Mouse (Mus musculus) thymus, adult 18-20 months (tissue): Measurements from ENCODE around the gene Gad1.

Source experiments
- DNase-seq, 2 experiments: peaks; one replicate each; pipeline ENCODE4 v3.0.0; 2022; ENCODE audit warnings: mixed read lengths in 2 of 2

Gene Gad1

DNA sequence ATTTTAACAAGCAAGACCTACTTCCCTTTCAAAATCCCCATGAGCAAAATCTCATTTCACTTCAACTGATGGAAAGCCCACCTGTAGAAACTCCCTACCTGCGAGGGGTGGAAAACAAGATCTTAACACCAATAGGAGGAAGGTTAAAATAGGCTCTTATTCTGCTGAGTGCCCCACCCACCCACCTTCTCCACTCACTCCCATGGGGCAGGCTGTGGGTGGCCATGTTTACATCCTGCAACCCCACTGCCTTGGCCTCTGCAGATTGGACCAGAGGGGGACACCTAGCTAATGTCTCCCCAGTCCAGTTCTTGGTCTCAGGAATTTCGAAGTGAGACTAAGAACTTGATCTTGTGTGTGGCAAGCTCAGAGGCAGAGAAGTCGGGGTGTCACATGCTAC is 77.0 kb downstream of the Gad1 start:
- no peak for DNase-seq

- DNase-seq, result no peak
Measured at GRCm38 (mm10) chr2:70631321-70631720, 78.4 kb downstream of the Gad1 start.

DNA sequence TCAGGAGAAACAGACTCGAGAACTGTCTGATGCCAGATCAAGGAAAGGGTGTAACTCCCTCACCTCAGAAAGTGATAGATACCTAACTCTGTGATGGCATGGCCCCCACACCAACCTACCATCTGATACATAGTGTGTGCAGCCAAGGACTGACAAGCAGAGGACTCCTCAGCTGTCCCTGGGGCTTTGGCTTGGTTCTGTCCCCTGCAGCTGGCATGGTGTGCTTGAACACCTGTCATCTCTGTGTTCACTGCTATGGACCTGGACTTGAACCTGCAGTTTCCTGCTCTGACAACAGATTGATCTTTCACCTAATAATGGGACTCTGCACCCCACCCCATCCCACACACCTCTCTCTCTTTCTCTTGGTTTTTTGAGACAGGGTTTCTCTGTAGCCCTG is 79.5 kb downstream of the Gad1 start:
- no peak for DNase-seq

DNA sequence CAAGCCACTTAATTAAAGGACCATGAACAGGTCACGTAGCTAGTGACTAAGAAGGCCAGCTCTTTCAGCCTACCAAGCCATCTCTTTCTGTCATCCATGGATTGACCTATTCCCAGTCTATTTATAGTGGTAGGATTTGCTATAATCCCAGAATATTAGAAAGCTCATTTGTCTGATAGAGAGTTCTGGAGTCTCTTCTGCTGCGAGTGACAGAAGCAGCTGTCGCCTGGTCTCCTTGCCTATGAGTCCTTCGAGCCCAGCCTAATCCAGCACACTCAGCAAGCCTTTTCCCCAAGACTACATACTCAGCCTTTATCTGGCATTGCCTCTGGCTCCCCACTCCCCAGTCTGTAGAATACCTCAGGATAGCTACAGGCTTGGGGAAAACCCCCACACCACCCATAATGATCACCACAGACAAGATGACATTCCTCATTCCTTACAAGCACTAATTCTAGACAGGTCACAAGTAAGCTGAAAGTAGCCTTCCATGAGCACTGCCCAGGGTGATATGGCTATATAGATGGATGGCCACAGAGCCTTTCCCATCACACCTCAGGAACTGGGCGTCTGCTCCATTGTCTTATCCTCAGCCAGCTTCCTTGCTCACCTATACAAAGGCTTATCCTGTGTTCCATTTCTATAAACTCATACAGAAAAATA is 81.3 kb downstream of the Gad1 start:
- no peak for DNase-seq

DNA sequence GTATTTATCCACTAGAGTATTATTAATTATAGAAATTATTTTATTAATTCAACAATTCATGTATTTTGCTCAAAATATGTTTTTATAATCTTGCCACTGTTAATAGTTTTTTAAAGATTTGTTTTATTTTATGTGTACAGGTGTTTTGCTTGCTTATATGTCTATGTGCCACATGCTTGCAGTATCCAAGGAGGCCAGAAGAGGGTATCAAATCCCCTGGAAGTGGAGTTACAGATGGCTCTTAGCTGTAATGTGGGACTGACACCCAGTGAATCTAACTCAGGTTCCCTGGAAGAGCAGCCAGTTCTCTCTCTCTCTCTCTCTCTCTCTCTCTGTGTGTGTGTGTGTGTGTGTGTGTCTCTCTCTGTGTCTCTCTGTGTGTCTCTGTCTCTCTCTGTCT is 88.1 kb downstream of the Gad1 start:
- no peak for DNase-seq

DNA sequence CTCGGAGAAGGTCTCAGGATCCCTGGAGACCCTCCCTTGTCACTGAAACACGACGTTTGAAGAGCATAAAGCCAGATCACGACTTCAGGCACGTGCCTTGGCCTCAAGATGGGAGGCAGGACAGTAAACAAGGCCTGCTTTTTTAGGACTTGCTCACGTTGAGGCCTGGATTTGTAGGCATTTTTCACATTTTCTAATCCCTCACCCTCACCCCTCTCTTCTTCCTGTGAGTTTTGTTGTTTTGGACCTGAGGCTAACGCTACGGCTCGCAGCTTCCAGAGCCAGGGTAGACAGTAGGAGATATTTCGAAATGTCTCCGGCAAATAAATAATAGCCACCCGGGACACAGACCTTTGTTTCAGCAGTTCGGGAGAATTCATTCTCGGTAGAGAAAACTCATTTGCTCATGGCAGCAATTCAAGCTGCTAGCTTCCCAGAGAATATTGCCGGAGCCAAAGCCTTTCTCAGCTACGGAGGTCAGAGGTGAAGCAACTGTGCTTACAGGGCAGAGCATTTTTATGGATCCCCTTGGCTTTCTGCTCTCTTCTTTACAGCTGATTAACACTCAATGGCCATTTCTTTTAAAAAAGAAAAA is 90.2 kb downstream of the Gad1 start:
- no peak for DNase-seq

DNA sequence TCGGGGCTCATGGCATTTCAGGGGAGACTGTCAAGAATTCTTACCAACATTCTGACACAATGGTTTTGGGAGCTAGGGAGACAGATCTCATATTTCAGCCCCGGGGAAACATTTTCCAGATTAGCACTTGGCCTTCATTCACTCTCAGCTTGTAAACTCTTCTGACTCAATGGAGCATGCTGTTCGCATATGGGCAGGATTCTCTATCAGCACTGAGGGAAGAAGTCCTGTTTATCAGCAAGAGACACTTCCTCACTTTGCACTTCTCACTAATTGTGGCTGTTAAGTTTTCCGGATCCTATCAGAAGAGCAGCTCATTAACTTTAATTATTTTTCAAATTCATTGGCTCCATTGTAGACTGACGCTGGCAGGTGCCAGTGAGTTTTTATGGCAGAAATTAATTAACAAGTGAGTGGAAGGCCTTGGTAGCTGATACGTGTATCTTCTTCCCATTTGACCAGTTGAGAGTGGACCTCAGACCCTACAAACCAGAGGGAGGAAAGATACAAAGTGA is 92.5 kb downstream of the Gad1 start:
- DNase-seq, result no peak

DNA sequence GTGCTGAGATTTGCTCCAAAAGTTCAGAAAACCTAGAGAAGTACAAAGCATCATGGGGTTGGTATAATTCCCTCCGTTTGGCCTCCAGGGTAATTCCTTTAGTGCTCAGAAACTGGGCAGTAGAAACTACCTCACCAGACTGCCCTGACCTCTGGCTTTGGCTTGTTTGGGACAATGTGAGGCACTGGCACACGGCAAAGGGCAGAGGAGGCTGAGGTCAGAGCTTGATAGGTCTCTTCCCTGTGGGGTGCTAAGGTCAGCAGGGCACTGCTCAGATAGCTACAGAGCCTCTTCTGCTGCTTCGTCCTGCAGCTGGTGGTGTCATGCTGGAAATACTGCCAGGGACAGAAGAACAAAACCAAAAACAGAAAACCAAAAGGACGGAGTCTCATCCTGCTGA is 94.8 kb downstream of the Gad1 start:
- DNase-seq, result no peak

DNA sequence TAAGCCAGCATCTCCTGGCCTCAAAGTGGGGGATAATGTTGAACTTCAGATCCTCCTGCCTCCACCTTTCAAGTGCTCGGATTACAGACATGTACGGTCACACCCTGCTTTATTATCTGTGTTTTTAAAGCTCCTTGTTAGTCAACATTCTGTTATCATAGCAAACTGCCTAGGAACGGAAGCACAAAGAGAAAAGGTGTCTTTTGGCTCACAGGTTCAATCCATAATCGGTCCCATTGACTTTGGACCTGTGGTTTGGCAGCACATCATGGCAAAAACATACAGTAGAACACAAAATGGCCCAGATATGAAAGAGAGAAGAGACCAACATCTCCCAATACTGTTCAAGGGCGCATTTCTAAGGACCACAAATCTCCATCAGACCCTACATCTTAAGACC is 95.4 kb downstream of the Gad1 start:
- DNase-seq, result no peak

DNA sequence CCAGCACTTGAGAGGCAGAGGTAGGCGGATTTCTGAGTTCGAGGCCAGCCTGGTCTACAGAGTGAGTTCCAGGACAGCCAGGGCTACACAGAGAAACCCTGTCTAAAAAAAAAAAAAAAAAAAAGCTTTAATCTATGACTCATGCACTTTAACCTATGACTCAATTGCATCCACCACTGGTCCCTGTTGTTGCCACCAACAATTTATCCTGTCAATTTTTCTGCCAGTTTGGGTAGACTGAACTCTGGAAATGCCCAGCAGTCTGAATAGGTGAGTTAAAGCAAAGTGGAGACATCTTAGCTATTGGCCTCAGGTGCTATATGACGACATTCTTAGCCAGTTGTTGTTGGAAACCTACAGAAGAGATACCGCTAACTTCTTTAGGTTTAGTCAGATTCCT is 96.6 kb downstream of the Gad1 start:
- DNase-seq, result no peak
